Mouse (Mus musculus) monocyte, adult 5-6 weeks (primary cell): ENCODE results near the gene Lrwd1. TPM values are rescaled to one million over a fixed set of nuclear protein-coding genes. Genes with fewer than 3 reads are reported as not detected.

ENCODE experiments used
- total RNA-seq: library from RNA; stranded (forward); fragments of 200-1000, 200-491, 200-594 nt; gene quantifications from 3 replicates; pipeline ENCODE4 v1.2.3, GENCODE M21; 2017

Lrwd1 gene
- total RNA-seq, 1 experiment from 2014 or later, result 22.4 TPM

Other genes with a start within 250 kb of the Lrwd1 start
- gene Hspb1, start 248.2 kb downstream of the Lrwd1 start, total RNA-seq, result 1.9 TPM in 1 of 3 replicates, not detected in the others
- 86.4 to 119 TPM (median 100 TPM) in 3 replicates for gene Ywhag, start 201.5 kb downstream of the Lrwd1 start, total RNA-seq
- gene Ssc4d, start 161.5 kb downstream of the Lrwd1 start, total RNA-seq, result 1.5 to 1.9 TPM in 2 of 3 replicates, not detected in the other
- gene Zp3, start 156.0 kb downstream of the Lrwd1 start, total RNA-seq, result not detected in 3 replicates
- gene Dtx2, start 141.3 kb downstream of the Lrwd1 start, total RNA-seq, result 5.4 to 11.2 TPM (median 6.8 TPM) in 3 replicates
- gene Upk3b, start 97.6 kb downstream of the Lrwd1 start, total RNA-seq, result not detected in 3 replicates
- not detected in 3 replicates for gene Upk3bl, start 81.6 kb downstream of the Lrwd1 start, total RNA-seq
- gene Rasa4, start 52.2 kb downstream of the Lrwd1 start, total RNA-seq, result 20.8 to 45.1 TPM (median 32.3 TPM) in 3 replicates
- gene Polr2j, start 19.4 kb downstream of the Lrwd1 start, total RNA-seq, result 80.7 to 92.5 TPM (median 81.7 TPM) in 3 replicates
- gene Alkbh4, start 72 bp upstream of the Lrwd1 start, total RNA-seq, result 8.4 to 14.0 TPM (median 11.1 TPM) in 3 replicates
- gene Orai2, start 34.6 kb upstream of the Lrwd1 start, total RNA-seq, result 49.2 to 68.3 TPM (median 57.3 TPM) in 3 replicates
- 11.6 to 44.1 TPM (median 27.7 TPM) in 3 replicates for gene Prkrip1, start 62.9 kb upstream of the Lrwd1 start, total RNA-seq
- gene Sh2b2, start 110.5 kb upstream of the Lrwd1 start, total RNA-seq, result 9.8 to 17.4 TPM (median 10.7 TPM) in 3 replicates